Mouse (Mus musculus) urinary bladder, postnatal 10 days (tissue): ENCODE measurements at regions not wholly inside any gene's neighbourhood (a gene's known extent, or its start where the extent isn't known, plus 50 kb on each side); places are given as distances from the start of the nearest gene placed in this dataset.

Source experiments
- DNase-seq: peaks from one replicate; pipeline ENCODE4 v3.0.0; 2022; ENCODE audit warnings: low spot score

- no peak for DNase-seq
These were observed 313.3 kb downstream of the Glrx3 start for GRCm38 (mm10) chr7:137750741-137751140.

- no peak for DNase-seq
These were observed 313.9 kb downstream of the Glrx3 start for GRCm38 (mm10) chr7:137751151-137751859.

- DNase-seq, result no peak
These were observed 328.5 kb downstream of the Glrx3 start for GRCm38 (mm10) chr7:137765961-137766360.

GRCm38 (mm10) chr7:137766721-137767120 is 329.3 kb downstream of the Glrx3 start:
- no peak for DNase-seq

- no peak for DNase-seq
These were observed 335.9 kb downstream of the Glrx3 start for GRCm38 (mm10) chr7:137773051-137773964.

GRCm38 (mm10) chr7:137773965-137774310 is 336.5 kb downstream of the Glrx3 start:
- DNase-seq, result no peak

- no peak for DNase-seq
These were observed 346.5 kb downstream of the Glrx3 start for GRCm38 (mm10) chr7:137783954-137784353.

- DNase-seq, result no peak
These were observed 367.9 kb downstream of the Glrx3 start for GRCm38 (mm10) chr7:137805361-137805760.

GRCm38 (mm10) chr7:137812839-137813238 is 375.4 kb downstream of the Glrx3 start:
- no peak for DNase-seq

GRCm38 (mm10) chr7:137840520-137840919 is 403.1 kb downstream of the Glrx3 start:
- DNase-seq, result no peak

- DNase-seq, result no peak
These were observed 403.6 kb downstream of the Glrx3 start for GRCm38 (mm10) chr7:137841044-137841443.

- DNase-seq, result no peak
These were observed 404.2 kb downstream of the Glrx3 start for GRCm38 (mm10) chr7:137841456-137842100.

- no peak for DNase-seq
These were observed 410.4 kb downstream of the Glrx3 start for GRCm38 (mm10) chr7:137847856-137848255.

GRCm38 (mm10) chr7:137851061-137851460 is 413.6 kb downstream of the Glrx3 start:
- DNase-seq, result no peak

GRCm38 (mm10) chr7:137859681-137860080 is 422.3 kb downstream of the Glrx3 start:
- DNase-seq, result no peak

- DNase-seq, result no peak
These were observed 423.1 kb downstream of the Glrx3 start for GRCm38 (mm10) chr7:137860520-137860919.

GRCm38 (mm10) chr7:137864912-137865311 is 427.5 kb downstream of the Glrx3 start:
- no peak for DNase-seq

GRCm38 (mm10) chr7:137865457-137865856 is 428.0 kb downstream of the Glrx3 start:
- no peak for DNase-seq

- no peak for DNase-seq
These were observed 429.5 kb downstream of the Glrx3 start for GRCm38 (mm10) chr7:137866880-137867279.

GRCm38 (mm10) chr7:137868501-137868900 is 431.1 kb downstream of the Glrx3 start:
- no peak for DNase-seq

- no peak for DNase-seq
These were observed 437.9 kb downstream of the Glrx3 start for GRCm38 (mm10) chr7:137875306-137875705.

GRCm38 (mm10) chr7:137879296-137879695 is 441.9 kb downstream of the Glrx3 start:
- DNase-seq, result no peak

- DNase-seq, result no peak
These were observed 445.5 kb downstream of the Glrx3 start for GRCm38 (mm10) chr7:137882876-137883275.
